Mouse (Mus musculus): ENCODE measurements around the gene Pabpn1. TPM values are rescaled to one million over a fixed set of nuclear protein-coding genes. Genes with fewer than 3 reads are reported as not detected.

Gene Pabpn1
- polyA plus RNA-seq, 1 experiment from 2014 or later: 139 TPM

- H3K4me2 ChIP-seq: no peak overlapping the region
Observed at GRCm38 (mm10) chr14:54936831-54937160, 44.5 kb downstream of the Pabpn1 start.

GRCm38 (mm10) chr14:54937361-54938182 is 45.3 kb downstream of the Pabpn1 start:
- DNase-seq: no peak
- H3K4me2 ChIP-seq: no peak overlapping the region
- H3K4me1 ChIP-seq (ENCODE audit: insufficient read depth): no peaks in the 10 kb centered on the region; the same call in 1 of the 2 replicates
- no peak overlapping the region for H3K9ac ChIP-seq
- no peak overlapping the region for H3K4me3 ChIP-seq (ENCODE audit: low read depth, low read length)
- no peak for TF ChIP-seq CTCF (IDR thresholded peaks at IDR 0.05; ENCODE audit: low read depth)
- no peak for ATAC-seq (ENCODE audit: insufficient read depth)
- H3K9me3 ChIP-seq (ENCODE audit: low read depth, low read length): no peaks in the 10 kb centered on the region
- 83% methylated on average over 16 of the region's 16 CpGs for WGBS
- no peak overlapping the region for H3K27ac ChIP-seq (ENCODE audit: low read depth)
- H3K27me3 ChIP-seq (ENCODE audit: insufficient read depth, low read length): no peaks in the 10 kb centered on the region
- no peaks in the 10 kb centered on the region for H3K36me3 ChIP-seq (ENCODE audit: insufficient read depth)

More at GRCm38 (mm10) chr14:54936831-54937160, 44.5 kb downstream of the Pabpn1 start:
- Histone ChIP-seq H3K9me3 (ENCODE audit: low read depth, low read length) (no peaks in the 10 kb centered on the region), H3K4me1 (ENCODE audit: insufficient read depth) (no peaks in the 10 kb centered on the region; the same call in 1 of the 2 replicates), H3K27ac (ENCODE audit: low read depth) (peak overlapping the region; percentile 24; the same call in 1 of the 2 replicates), H3K36me3 (ENCODE audit: insufficient read depth) (no peaks in the 10 kb centered on the region), H3K27me3 (ENCODE audit: insufficient read depth, low read length) (no peaks in the 10 kb centered on the region), H3K9ac (no peak overlapping the region), H3K4me3 (ENCODE audit: low read depth, low read length) (no peak overlapping the region)
- DNase-seq (no peak), ATAC-seq (ENCODE audit: insufficient read depth) (no peak)
- TF ChIP-seq CTCF (IDR thresholded peaks at IDR 0.05; ENCODE audit: low read depth): no peak
- 41% methylated on average over 6 of the region's 6 CpGs for WGBS

- no peak overlapping the region for H3K27ac ChIP-seq (ENCODE audit: low read depth)
- no peaks in the 10 kb centered on the region for H3K9me3 ChIP-seq (ENCODE audit: low read depth, low read length)
- no peak overlapping the region for H3K9ac ChIP-seq
- H3K27me3 ChIP-seq (ENCODE audit: insufficient read depth, low read length): no peaks in the 10 kb centered on the region
- no peak overlapping the region for H3K4me3 ChIP-seq (ENCODE audit: low read depth, low read length)
- DNase-seq: no peak
- TF ChIP-seq CTCF (IDR thresholded peaks at IDR 0.05; ENCODE audit: low read depth): no peak
- ATAC-seq (ENCODE audit: insufficient read depth): no peak
- WGBS: 72% methylated on average over 15 of the region's 15 CpGs
- H3K4me1 ChIP-seq (ENCODE audit: insufficient read depth): no peaks in the 10 kb centered on the region
- no peaks in the 10 kb centered on the region for H3K36me3 ChIP-seq (ENCODE audit: insufficient read depth)
- H3K4me2 ChIP-seq: no peak overlapping the region
Observed at GRCm38 (mm10) chr14:54938431-54939219, 46.3 kb downstream of the Pabpn1 start.

GRCm38 (mm10) chr14:54939434-54940175 is 47.3 kb downstream of the Pabpn1 start:
- no peak overlapping the region for H3K4me2 ChIP-seq
- no peaks in the 10 kb centered on the region for H3K4me1 ChIP-seq (ENCODE audit: insufficient read depth)
- 42% methylated on average over 12 of the region's 12 CpGs for WGBS
- DNase-seq (peak; percentile 83), ATAC-seq (ENCODE audit: insufficient read depth) (peak; percentile 62)
- no peaks in the 10 kb centered on the region for H3K27me3 ChIP-seq (ENCODE audit: insufficient read depth, low read length)
- no peak overlapping the region for H3K9ac ChIP-seq
- no peak overlapping the region for H3K4me3 ChIP-seq (ENCODE audit: low read depth, low read length)
- no peak overlapping the region for H3K27ac ChIP-seq (ENCODE audit: low read depth)
- H3K36me3 ChIP-seq (ENCODE audit: insufficient read depth): no peaks in the 10 kb centered on the region
- H3K9me3 ChIP-seq (ENCODE audit: low read depth, low read length): no peaks in the 10 kb centered on the region
- peak; percentile 89 for TF ChIP-seq CTCF (IDR thresholded peaks at IDR 0.05; ENCODE audit: low read depth)

GRCm38 (mm10) chr14:54940176-54940530 is 47.9 kb downstream of the Pabpn1 start:
- Histone ChIP-seq H3K27me3 (ENCODE audit: insufficient read depth, low read length) (no peaks in the 10 kb centered on the region), H3K4me1 (ENCODE audit: insufficient read depth) (no peaks in the 10 kb centered on the region), H3K9me3 (ENCODE audit: low read depth, low read length) (no peaks in the 10 kb centered on the region), H3K36me3 (ENCODE audit: insufficient read depth) (no peaks in the 10 kb centered on the region), H3K9ac (no peak overlapping the region), H3K4me3 (ENCODE audit: low read depth, low read length) (no peak overlapping the region), H3K27ac (ENCODE audit: low read depth) (no peak overlapping the region), H3K4me2 (no peak overlapping the region)
- no peak for DNase-seq
- no peak for ATAC-seq (ENCODE audit: insufficient read depth)
- 74% methylated on average over 3 of the region's 3 CpGs for WGBS
- no peak for TF ChIP-seq CTCF (IDR thresholded peaks at IDR 0.05; ENCODE audit: low read depth)

- Histone ChIP-seq H3K4me1 (ENCODE audit: insufficient read depth) (no peaks in the 10 kb centered on the region), H3K36me3 (ENCODE audit: insufficient read depth) (no peaks in the 10 kb centered on the region), H3K27me3 (ENCODE audit: insufficient read depth, low read length) (no peaks in the 10 kb centered on the region), H3K4me3 (ENCODE audit: low read depth, low read length) (no peak overlapping the region), H3K9me3 (ENCODE audit: low read depth, low read length) (no peaks in the 10 kb centered on the region), H3K27ac (ENCODE audit: low read depth) (no peak overlapping the region), H3K9ac (no peak overlapping the region), H3K4me2 (no peak overlapping the region)
- no peak for ATAC-seq (ENCODE audit: insufficient read depth)
- no peak for TF ChIP-seq CTCF (IDR thresholded peaks at IDR 0.05; ENCODE audit: low read depth)
- WGBS: 60% methylated on average over 13 of the region's 13 CpGs
- DNase-seq: no peak
Observed at GRCm38 (mm10) chr14:54941024-54941978, 49.0 kb downstream of the Pabpn1 start.
